Mouse (Mus musculus) myocyte (in vitro differentiated cells): Measurements from ENCODE around the gene Tmem189. TPM values are rescaled to one million over a fixed set of nuclear protein-coding genes. Genes with fewer than 3 reads are reported as not detected.

Experiments
- H3K27me3 ChIP-seq: one replicate; pipeline ENCODE4 v1.6.1; 2011; ENCODE audit not compliant: control insufficient read depth, insufficient read depth, insufficient read length
- H3K36me3 ChIP-seq: one replicate; pipeline ENCODE4 v1.6.1; 2011; ENCODE audit not compliant: control insufficient read depth, insufficient read depth
- H3K4me2 ChIP-seq: one replicate; pipeline ENCODE4 v1.6.1; 2011; ENCODE audit warnings: low read depth, control low read depth
- H3K4me3 ChIP-seq: one replicate; pipeline ENCODE4 v1.5.1; 2011; ENCODE audit warnings: mild to moderate bottlenecking, control low read depth, moderate library complexity
- H3K79me2 ChIP-seq: one replicate; pipeline ENCODE4 v1.6.1; 2011; ENCODE audit not compliant: control insufficient read depth, insufficient read depth
- H3ac ChIP-seq: one replicate; pipeline ENCODE4 v1.6.1; 2011; ENCODE audit not compliant: control insufficient read depth, insufficient read length
- CEBPB ChIP-seq: IDR thresholded peaks from 2 replicates; pipeline ENCODE4 v1.6.1; 2011; ENCODE audit warnings: mild to moderate bottlenecking, moderate library complexity; ENCODE audit not compliant: poor library complexity, insufficient read depth, severe bottlenecking
- E2F4 ChIP-seq: IDR thresholded peaks from one replicate; pipeline ENCODE4 v1.6.1; 2011; ENCODE audit warnings: mild to moderate bottlenecking, control low read depth, moderate library complexity; ENCODE audit not compliant: insufficient read depth
- MAX ChIP-seq: IDR thresholded peaks from one replicate; pipeline ENCODE4 v1.6.1; 2011; ENCODE audit warnings: low read depth, mild to moderate bottlenecking, control low read depth
- MYOD1 ChIP-seq, 3 experiments: IDR thresholded peaks; one replicate each; pipeline ENCODE4 v1.6.1; 2011; ENCODE audit warnings: control low read depth in 2 of 3, low read depth in 2 of 3, mild to moderate bottlenecking in 2 of 3, moderate library complexity in 1 of 3; ENCODE audit not compliant: insufficient read length in 2 of 3, control insufficient read depth in 1 of 3
- MYOG ChIP-seq, 3 experiments: IDR thresholded peaks; one replicate each; pipeline ENCODE4 v1.6.1; 2011; ENCODE audit warnings: control low read depth in 2 of 3, low read depth in 2 of 3, mild to moderate bottlenecking in 2 of 3; ENCODE audit not compliant: insufficient read length in 2 of 3, control insufficient read depth in 1 of 3, insufficient read depth in 1 of 3
- POLR2A ChIP-seq: IDR thresholded peaks from one replicate; pipeline ENCODE4 v1.6.1; 2011; ENCODE audit warnings: low read depth, mild to moderate bottlenecking, control low read depth, moderate library complexity; ENCODE audit not compliant: insufficient read length
- POLR2AphosphoS2 ChIP-seq: IDR thresholded peaks from one replicate; pipeline ENCODE4 v1.6.1; 2011; ENCODE audit warnings: low read depth, control low read depth; ENCODE audit not compliant: insufficient read length
- REST ChIP-seq: IDR thresholded peaks from one replicate; pipeline ENCODE4 v1.6.1; 2011; ENCODE audit warnings: mild to moderate bottlenecking, control low read depth, moderate library complexity; ENCODE audit not compliant: insufficient read depth, insufficient read length
- SRF ChIP-seq: IDR thresholded peaks from one replicate; pipeline ENCODE4 v1.6.1; 2011; ENCODE audit warnings: low read depth; ENCODE audit not compliant: control insufficient read depth, insufficient read length
- TCF12 ChIP-seq: IDR thresholded peaks from one replicate; pipeline ENCODE4 v1.6.1; 2011; ENCODE audit warnings: mild to moderate bottlenecking, control low read depth; ENCODE audit not compliant: poor library complexity, insufficient read depth, severe bottlenecking
- TCF3 ChIP-seq: IDR thresholded peaks from one replicate; pipeline ENCODE4 v1.6.1; 2011; ENCODE audit warnings: low read depth, control low read depth; ENCODE audit not compliant: insufficient read length
- USF1 ChIP-seq: IDR thresholded peaks from one replicate; pipeline ENCODE4 v1.6.1; 2011; ENCODE audit warnings: low read depth, mild to moderate bottlenecking, control low read depth, moderate library complexity
- polyA plus RNA-seq: library from polyadenylated mRNA; unstranded; fragments of >200 nt; fragmentation: generic; extraction: Trizol; gene quantifications from one replicate; pipeline ENCODE4 v1.2.1, GENCODE M21; 2012; ENCODE audit warnings: missing spikeins

Gene Tmem189
- polyA plus RNA-seq, 1 experiment, result 91.9 TPM

DNA sequence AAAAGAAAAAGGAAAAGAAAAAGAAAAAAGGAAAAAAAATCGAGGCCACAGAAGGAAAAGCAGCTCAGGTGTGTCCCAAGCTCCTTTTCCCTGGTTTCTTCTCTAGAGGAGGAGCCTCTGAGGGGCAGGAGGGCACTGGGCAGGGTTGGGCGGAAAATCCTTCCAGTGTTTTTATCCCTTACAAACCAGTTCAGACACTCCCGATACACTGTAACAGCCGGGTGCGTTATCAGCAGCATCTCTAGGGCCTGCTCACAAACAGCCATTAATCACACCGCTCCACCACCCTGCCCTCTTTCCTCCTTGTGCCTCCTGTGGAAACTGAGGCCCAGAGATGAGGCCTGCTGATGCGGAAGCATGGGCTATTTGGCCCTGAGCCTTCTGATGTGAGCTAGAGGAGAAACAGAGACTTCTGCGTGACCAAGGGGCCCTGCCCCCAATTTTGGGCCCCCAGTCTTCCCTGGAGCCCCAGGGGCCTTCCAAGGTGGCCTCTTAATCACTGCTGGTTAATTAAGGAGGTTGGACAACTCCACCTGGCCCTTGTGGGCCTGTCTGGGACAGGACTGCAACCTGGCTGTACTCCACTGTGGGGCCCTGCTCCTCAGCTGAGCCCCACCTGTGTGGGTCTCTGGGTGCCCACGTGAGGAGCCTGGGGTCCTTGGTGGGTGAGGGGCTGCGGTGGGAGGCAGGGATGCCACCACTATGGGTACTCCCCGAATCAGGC, 31.7 kb upstream of the Tmem189 start:
- Histone ChIP-seq H3K4me3 (no peak overlapping the region), H3ac (no peak overlapping the region), H3K79me2 (no peaks in the 10 kb centered on the region), H3K27me3 (no peaks in the 10 kb centered on the region), H3K36me3 (no peaks in the 10 kb centered on the region), H3K4me2 (no peak overlapping the region)
- no peak for TF ChIP-seq REST
- no peak for TF ChIP-seq POLR2AphosphoS2
- no peak for TF ChIP-seq TCF3
- no peak for TF ChIP-seq CEBPB
- no peak for TF ChIP-seq MAX
- TF ChIP-seq MYOG (IDR thresholded peaks at IDR 0.05; ENCODE audit: control insufficient read depth in 1 of 3, insufficient read depth in 1 of 3, insufficient read length in 2 of 3, low read depth in 2 of 3), result no peak
- no peak for TF ChIP-seq MYOD1 (IDR thresholded peaks at IDR 0.05; ENCODE audit: control insufficient read depth in 1 of 3, insufficient read length in 2 of 3, low read depth in 2 of 3)
- no peak for TF ChIP-seq E2F4
- TF ChIP-seq TCF12, result no peak
- no peak for TF ChIP-seq SRF
- no peak for TF ChIP-seq POLR2A
- no peak for TF ChIP-seq USF1

DNA sequence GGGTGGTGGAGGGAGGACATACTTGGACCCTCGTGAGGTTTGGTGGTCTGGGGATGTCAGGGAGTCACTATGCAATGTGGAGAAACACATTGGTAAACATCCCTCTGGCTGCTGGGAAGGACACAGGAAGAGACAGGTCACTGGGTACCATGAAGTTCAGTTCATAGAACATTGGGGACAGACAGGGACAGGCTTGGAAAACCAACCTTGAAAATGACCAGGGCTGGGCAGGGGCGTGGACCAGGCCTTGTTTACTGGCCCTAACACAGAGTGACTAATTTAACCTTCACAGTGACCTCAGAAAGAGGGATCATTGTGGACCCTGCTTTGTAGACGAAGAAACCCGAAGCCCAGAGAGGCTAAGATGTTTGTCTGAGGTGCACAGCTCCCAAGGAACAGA, 29.9 kb upstream of the Tmem189 start:
- no peaks in the 10 kb centered on the region for H3K36me3 ChIP-seq
- H3K27me3 ChIP-seq, result no peaks in the 10 kb centered on the region
- H3K4me2 ChIP-seq, result no peak overlapping the region
- H3K4me3 ChIP-seq, result no peak overlapping the region
- no peak overlapping the region for H3ac ChIP-seq
- TF ChIP-seq MAX (no peak), USF1 (no peak)
- no peaks in the 10 kb centered on the region for H3K79me2 ChIP-seq

DNA sequence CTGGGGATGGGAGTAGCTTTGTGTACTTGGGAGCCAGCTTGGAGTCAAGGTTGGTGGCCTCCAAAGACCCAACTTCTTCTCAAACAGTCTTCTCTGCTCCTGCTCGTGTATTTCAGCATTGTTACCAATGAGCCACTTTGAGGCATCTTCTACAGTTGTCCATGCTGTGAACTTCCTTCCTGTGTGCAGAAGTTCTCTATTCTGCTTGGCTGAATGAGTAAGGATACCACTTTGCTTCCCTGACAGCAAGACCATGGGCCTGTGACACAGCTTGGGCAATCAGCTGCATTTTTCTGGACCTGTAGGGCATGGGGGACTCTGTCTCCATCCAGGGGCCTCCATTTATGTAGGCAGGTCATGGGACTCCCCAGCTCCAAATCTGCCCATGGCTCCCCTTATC, 27.6 kb upstream of the Tmem189 start:
- no peak for TF ChIP-seq CEBPB
- no peak for TF ChIP-seq TCF12
- TF ChIP-seq REST, result no peak
- no peak for TF ChIP-seq POLR2A
- no peak for TF ChIP-seq E2F4
- TF ChIP-seq USF1, result no peak
- no peak for TF ChIP-seq SRF
- no peak for TF ChIP-seq POLR2AphosphoS2
- H3K79me2 ChIP-seq, result no peaks in the 10 kb centered on the region
- H3K36me3 ChIP-seq, result no peaks in the 10 kb centered on the region
- no peak overlapping the region for H3ac ChIP-seq
- no peak overlapping the region for H3K4me2 ChIP-seq
- H3K27me3 ChIP-seq, result no peaks in the 10 kb centered on the region
- H3K4me3 ChIP-seq, result no peak overlapping the region

- Histone ChIP-seq H3K27me3 (no peaks in the 10 kb centered on the region), H3K4me3 (no peak overlapping the region), H3ac (no peak overlapping the region), H3K79me2 (no peaks in the 10 kb centered on the region), H3K4me2 (no peak overlapping the region), H3K36me3 (no peaks in the 10 kb centered on the region)
- TF ChIP-seq TCF3 (no peak), MAX (no peak), MYOG (IDR thresholded peaks at IDR 0.05; ENCODE audit: control insufficient read depth in 1 of 3, insufficient read depth in 1 of 3, insufficient read length in 2 of 3, low read depth in 2 of 3) (no peak), CEBPB (no peak), E2F4 (no peak), USF1 (no peak), POLR2A (no peak), TCF12 (no peak), POLR2AphosphoS2 (no peak), MYOD1 (IDR thresholded peaks at IDR 0.05; ENCODE audit: control insufficient read depth in 1 of 3, insufficient read length in 2 of 3, low read depth in 2 of 3) (no peak), REST (no peak), SRF (no peak)
Observed at GRCm38 (mm10) chr2:167715008-167715407, 25.4 kb upstream of the Tmem189 start.

DNA sequence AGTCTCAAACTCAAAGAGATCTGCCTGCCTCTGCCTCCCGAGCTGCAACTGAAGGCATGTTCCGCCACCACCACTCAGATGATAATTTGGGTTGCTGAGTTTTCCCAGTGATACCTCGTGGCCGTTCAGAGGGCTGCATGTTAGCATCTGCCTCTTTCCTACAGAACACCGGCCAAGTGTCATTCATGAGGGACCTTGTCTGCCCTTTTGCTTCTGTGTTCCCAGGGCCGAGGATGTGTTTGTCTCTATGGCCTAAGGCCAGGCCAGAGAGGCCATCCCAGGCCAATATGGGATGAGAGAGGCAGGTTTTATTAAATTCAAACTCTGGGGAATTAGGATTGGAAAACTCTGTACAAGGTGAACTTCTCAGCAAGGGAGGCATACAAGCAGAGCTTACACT, 24.7 kb upstream of the Tmem189 start:
- no peak overlapping the region for H3K4me2 ChIP-seq
- H3K27me3 ChIP-seq, result no peaks in the 10 kb centered on the region
- H3K4me3 ChIP-seq, result no peak overlapping the region
- TF ChIP-seq MAX (no peak), MYOD1 (IDR thresholded peaks at IDR 0.05; ENCODE audit: control insufficient read depth in 1 of 3, insufficient read length in 2 of 3, low read depth in 2 of 3) (no peak), MYOG (IDR thresholded peaks at IDR 0.05; ENCODE audit: control insufficient read depth in 1 of 3, insufficient read depth in 1 of 3, insufficient read length in 2 of 3, low read depth in 2 of 3) (no peak), SRF (no peak), POLR2A (no peak), REST (no peak), TCF3 (no peak), USF1 (no peak), TCF12 (no peak), E2F4 (no peak), CEBPB (no peak), POLR2AphosphoS2 (no peak)
- no peaks in the 10 kb centered on the region for H3K79me2 ChIP-seq
- no peaks in the 10 kb centered on the region for H3K36me3 ChIP-seq
- H3ac ChIP-seq, result no peak overlapping the region
